Mouse (Mus musculus) kidney, adult 9 months (tissue): ENCODE measurements around the gene Cabp7.
A peak's percentile ranks its signal among the peaks of the same experiment; 100 is the strongest.

ENCODE experiments used
- DNase-seq: peaks from one replicate; pipeline ENCODE4 v3.0.0; 2022

Cabp7 gene

GRCm38 (mm10) chr11:4703688-4704071, 42.9 kb downstream of the Cabp7 start:
- no peak for DNase-seq

- DNase-seq = no peak
Measured at GRCm38 (mm10) chr11:4700726-4701125, 45.9 kb downstream of the Cabp7 start.

- peak; percentile 46 for DNase-seq
Measured at GRCm38 (mm10) chr11:4697043-4697983, 49.3 kb downstream of the Cabp7 start.

GRCm38 (mm10) chr11:4692162-4692561, 54.4 kb downstream of the Cabp7 start:
- no peak for DNase-seq

GRCm38 (mm10) chr11:4691213-4691612, 55.4 kb downstream of the Cabp7 start:
- DNase-seq = no peak

GRCm38 (mm10) chr11:4690353-4690752, 56.2 kb downstream of the Cabp7 start:
- DNase-seq = no peak

GRCm38 (mm10) chr11:4688632-4689380, 57.8 kb downstream of the Cabp7 start:
- DNase-seq = no peak

- no peak for DNase-seq
Measured at GRCm38 (mm10) chr11:4687874-4688273, 58.7 kb downstream of the Cabp7 start.

GRCm38 (mm10) chr11:4687027-4687426, 59.6 kb downstream of the Cabp7 start:
- DNase-seq = peak; percentile 47
